Mouse (Mus musculus) limb, embryonic 14.5 days (tissue): ENCODE results near the gene Dlg4. TPM values are rescaled to one million over a fixed set of nuclear protein-coding genes. Genes with fewer than 3 reads are reported as not detected.

Experiments used
- ATAC-seq: fragments of 200-750 bp; cut with Nextera tagmentation; 2 replicates; pipeline ENCODE4 v1.8.0; 2017; ENCODE audit warnings: low read depth, moderate number of reproducible peaks, moderate TSS enrichment; ENCODE audit not compliant: low FRiP score
- DNase-seq: peaks from one replicate; pipeline ENCODE4 v3.0.0-alpha.2; 2015; ENCODE audit warnings: low spot score
- H3K27ac ChIP-seq: fragments of 300-500 bp; sonication (generic); replicated peaks from 2 replicates; pipeline ENCODE4 v1.5.1; 2014; ENCODE audit warnings: low read depth, mild to moderate bottlenecking, low read length, moderate library complexity, mixed read lengths
- H3K27me3 ChIP-seq: fragments of 300-500 bp; sonication (generic); 2 replicates; pipeline ENCODE4 v1.6.1; 2014; ENCODE audit warnings: low read length, mixed read lengths; ENCODE audit not compliant: control insufficient read depth, insufficient read depth
- H3K36me3 ChIP-seq: fragments of 300-500 bp; sonication (generic); 2 replicates; pipeline ENCODE4 v1.6.1; 2014; ENCODE audit warnings: mild to moderate bottlenecking, low read length, moderate library complexity, mixed read lengths; ENCODE audit not compliant: control insufficient read depth, insufficient read depth
- H3K4me1 ChIP-seq: fragments of 300-500 bp; sonication (generic); 2 replicates; pipeline ENCODE4 v1.6.1; 2014; ENCODE audit warnings: antibody characterized with exemption, low read length, mixed read lengths; ENCODE audit not compliant: control insufficient read depth, insufficient read depth
- H3K4me2 ChIP-seq: fragments of 300-500 bp; sonication (generic); replicated peaks from 2 replicates; pipeline ENCODE4 v1.6.1; 2014; ENCODE audit warnings: low read depth, mild to moderate bottlenecking, low read length, moderate library complexity; ENCODE audit not compliant: severe bottlenecking
- H3K4me3 ChIP-seq: fragments of 300-500 bp; sonication (generic); replicated peaks from 2 replicates; pipeline ENCODE4 v1.5.1; 2014; ENCODE audit warnings: low read length
- H3K9ac ChIP-seq: fragments of 300-500 bp; sonication (generic); 2 replicates; pipeline ENCODE4 v1.6.1; 2014; ENCODE audit warnings: mild to moderate bottlenecking, low read depth, low read length, moderate library complexity; ENCODE audit not compliant: severe bottlenecking
- H3K9me3 ChIP-seq: fragments of 300-500 bp; sonication (generic); 2 replicates; pipeline ENCODE4 v1.6.1; 2016; ENCODE audit warnings: low read length; ENCODE audit not compliant: control insufficient read depth
- POLR2A ChIP-seq: fragments of 200-500 bp; IDR thresholded peaks from 2 replicates; pipeline ENCODE4 v1.8.0; 2012; ENCODE audit warnings: inconsistent platforms, mild to moderate bottlenecking, moderate library complexity, borderline replicate concordance; ENCODE audit not compliant: insufficient read depth, insufficient read length; ENCODE audit errors: extremely low read depth
- WGBS: fragments of 180-500 bp; shearing (Covaris S2); extraction: QIAGEN DNeasy Blood & Tissue Kit; methylation state at CpG from one replicate; pipeline ENCODE4 v1.1.7; 2014; 5-methylcytosine and 5-hydroxymethylcytosine counted together
- polyA plus RNA-seq, 2 experiments: library from polyadenylated mRNA; depleted of rRNA in 1 of 2; stranded (reverse) in 1 of 2; unstranded in 1 of 2; fragments of >200 nt; fragmentation: Nextera tagmentation in 1 of 2; extraction: Ambion mirVana in 1 of 2; gene quantifications; 2 replicates each; pipeline versions ENCODE4 v1.2.1 to v1.2.3; 2012 to 2014

Dlg4 gene
- polyA plus RNA-seq, 2 experiments: 9.7 to 89.6 TPM

DNA sequence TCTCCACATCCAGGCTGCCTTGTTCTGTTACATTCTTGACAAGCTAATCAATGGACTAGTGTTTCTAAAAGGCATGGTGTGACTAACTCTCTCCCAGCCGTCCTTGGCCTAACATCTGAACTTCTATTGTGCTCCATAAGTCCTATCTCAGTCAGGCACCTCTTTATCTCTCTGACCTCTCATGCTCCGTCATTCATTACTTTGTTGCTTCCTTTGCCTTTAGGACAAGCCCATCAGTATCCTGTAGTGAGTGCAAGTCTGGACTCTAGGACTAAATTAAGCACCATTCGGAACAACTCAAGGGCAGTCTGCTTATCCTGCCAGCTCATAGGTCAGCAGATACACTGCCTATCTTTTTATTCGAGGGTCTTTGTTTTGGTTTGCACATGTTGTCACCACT lies 40.5 kb upstream of the Dlg4 start:
- WGBS: 93% methylated on average over 4 of the region's 4 CpGs
- peaks cover 6% of the 10 kb centered on the region for H3K4me1 ChIP-seq
- no peaks in the 10 kb centered on the region for H3K27me3 ChIP-seq
- DNase-seq (no peak), ATAC-seq (no peak)
- no peak for TF ChIP-seq POLR2A
- H3K36me3 ChIP-seq: peaks cover 61% of the 10 kb centered on the region
- no peak overlapping the region for H3K9ac ChIP-seq
- H3K4me2 ChIP-seq: no peak overlapping the region
- H3K9me3 ChIP-seq: no peaks in the 10 kb centered on the region
- H3K4me3 ChIP-seq: no peak overlapping the region
- H3K27ac ChIP-seq: no peak overlapping the region

DNA sequence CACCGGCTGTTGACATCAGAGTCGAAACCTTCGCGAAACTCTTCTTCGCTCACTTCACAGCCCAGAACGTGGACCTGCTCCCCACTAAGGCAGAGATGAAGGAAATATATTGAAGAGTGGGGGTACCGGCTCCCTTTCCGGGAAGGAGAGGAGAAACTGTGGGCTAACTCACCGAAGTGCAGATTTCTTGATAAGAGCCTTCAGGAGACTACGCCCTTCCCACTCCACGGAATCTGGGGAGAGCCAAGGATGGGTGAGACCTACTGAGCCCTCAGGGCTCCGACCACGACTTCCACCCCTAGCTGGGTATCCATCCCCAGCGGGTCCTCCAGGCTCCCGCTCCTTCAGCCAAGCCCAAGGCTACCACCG lies 36.9 kb upstream of the Dlg4 start:
- Histone ChIP-seq H3K4me2 (peak overlapping the region; percentile 88), H3K9ac (peak overlapping the region; percentile 96), H3K9me3 (no peaks in the 10 kb centered on the region), H3K27me3 (no peaks in the 10 kb centered on the region), H3K36me3 (peaks cover 37% of the 10 kb centered on the region), H3K4me1 (peaks cover 19% of the 10 kb centered on the region), H3K4me3 (peak overlapping the region; percentile 99), H3K27ac (peak overlapping the region; percentile 97)
- no peak for TF ChIP-seq POLR2A
- ATAC-seq (no peak), DNase-seq (no peak)
- WGBS: 3% methylated on average over 16 of the region's 16 CpGs

DNA sequence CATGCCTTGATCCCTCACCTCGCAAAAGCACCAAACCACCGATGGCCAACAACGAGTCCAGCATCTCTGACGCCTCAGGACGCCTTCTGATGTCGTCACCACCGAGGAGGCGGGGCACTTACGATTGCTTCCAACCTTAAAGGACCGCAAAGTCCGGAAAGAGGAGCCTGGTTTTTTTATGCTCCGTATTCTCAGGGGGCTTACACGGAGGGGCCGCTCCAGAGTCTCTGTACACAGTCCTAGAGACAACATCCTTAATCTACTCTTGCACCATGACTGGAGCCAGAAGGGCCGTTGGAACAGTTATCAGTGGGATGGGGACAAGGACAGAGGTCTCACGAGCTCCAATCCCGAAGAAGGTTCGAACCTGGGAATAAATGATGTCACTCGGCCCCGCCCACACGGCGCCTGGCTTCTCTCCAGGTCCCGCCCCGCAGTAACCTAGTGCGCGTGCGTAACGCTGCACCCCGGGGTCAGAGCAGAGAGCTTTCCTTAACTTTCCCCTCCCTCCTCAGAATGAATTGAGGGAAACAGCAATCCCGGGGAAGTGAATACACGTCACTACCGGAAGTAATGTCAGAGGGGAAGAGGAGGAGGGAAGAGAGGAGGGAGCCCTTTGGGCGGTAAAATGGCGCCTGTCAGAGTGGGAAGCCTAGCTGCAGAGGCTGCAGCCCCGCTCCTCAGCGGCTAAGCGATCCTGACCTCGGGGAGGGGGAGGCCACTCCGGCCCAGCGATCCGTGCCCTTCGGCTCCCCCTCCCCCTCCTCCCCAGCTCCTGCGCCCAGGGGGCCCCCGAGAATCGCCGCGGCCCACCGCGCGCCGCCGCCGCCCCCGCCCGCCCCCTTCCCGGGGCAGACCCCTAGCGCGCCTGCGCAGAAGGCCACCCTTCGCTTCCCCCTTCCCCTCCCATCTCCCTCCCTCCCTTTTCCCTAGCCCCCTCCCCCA lies 36.3 kb upstream of the Dlg4 start:
- DNase-seq: peak; percentile 97
- Histone ChIP-seq H3K27ac (peak overlapping the region; percentile 97), H3K9ac (peak overlapping the region; percentile 96), H3K4me2 (peak overlapping the region; percentile 88), H3K4me3 (peak overlapping the region; percentile 99), H3K27me3 (no peaks in the 10 kb centered on the region), H3K9me3 (no peaks in the 10 kb centered on the region), H3K4me1 (peaks cover 19% of the 10 kb centered on the region), H3K36me3 (peaks cover 38% of the 10 kb centered on the region)
- peak; percentile 90; the same call in 1 of the 2 replicates for TF ChIP-seq POLR2A
- ATAC-seq: peak; percentile 96
- WGBS: under 1% methylated on average over 37 of the region's 60 CpGs

DNA sequence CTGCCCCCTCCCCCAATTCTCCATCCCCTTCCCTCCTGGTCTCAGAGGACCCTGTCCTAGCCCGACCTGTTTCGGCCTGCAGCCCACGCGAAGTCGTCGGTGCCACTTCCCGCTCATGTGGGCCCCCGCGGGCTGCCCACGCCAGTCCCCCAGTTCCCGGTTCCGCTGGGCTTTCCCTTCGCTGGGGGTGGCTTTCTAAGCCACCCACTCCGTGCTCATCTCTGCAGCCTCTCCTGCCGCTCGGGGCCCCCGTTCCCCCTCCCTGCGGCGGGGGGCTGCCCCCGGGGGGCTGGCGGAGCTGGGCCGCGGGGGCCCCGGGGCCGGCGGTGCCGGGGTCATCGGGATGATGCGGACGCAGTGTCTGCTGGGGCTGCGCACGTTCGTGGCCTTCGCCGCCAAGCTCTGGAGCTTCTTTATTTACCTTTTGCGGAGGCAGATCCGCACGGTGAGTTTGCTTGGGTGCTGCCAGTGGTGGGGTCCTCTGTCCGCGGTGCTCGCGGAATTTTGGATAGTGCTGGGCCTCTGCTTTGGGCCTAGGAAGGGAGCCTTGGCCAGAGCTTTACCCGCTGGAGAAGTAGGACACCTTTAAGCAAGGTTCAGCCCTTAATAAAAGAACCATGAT lies 35.5 kb upstream of the Dlg4 start, which contains the start of gene Ctdnep1:
Ctdnep1 (plus strand) TSS at position 16 of the 622 bp plus-strand sequence.
- no peaks in the 10 kb centered on the region for H3K27me3 ChIP-seq
- ATAC-seq: no peak
- 0% methylated on average over 36 of the region's 43 CpGs for WGBS
- H3K9ac ChIP-seq: peak within 1 kb of the TSS; percentile 96
- peaks cover 34% of the 10 kb centered on the region for H3K36me3 ChIP-seq
- H3K4me3 ChIP-seq: peak within 1 kb of the TSS; percentile 99
- H3K4me2 ChIP-seq: peak within 1 kb of the TSS; percentile 88
- H3K4me1 ChIP-seq: peaks cover 19% of the 10 kb centered on the region
- TF ChIP-seq POLR2A: no peak
- peak within 1 kb of the TSS; percentile 97 for H3K27ac ChIP-seq
- no peaks in the 10 kb centered on the region for H3K9me3 ChIP-seq
- DNase-seq: no peak

DNA sequence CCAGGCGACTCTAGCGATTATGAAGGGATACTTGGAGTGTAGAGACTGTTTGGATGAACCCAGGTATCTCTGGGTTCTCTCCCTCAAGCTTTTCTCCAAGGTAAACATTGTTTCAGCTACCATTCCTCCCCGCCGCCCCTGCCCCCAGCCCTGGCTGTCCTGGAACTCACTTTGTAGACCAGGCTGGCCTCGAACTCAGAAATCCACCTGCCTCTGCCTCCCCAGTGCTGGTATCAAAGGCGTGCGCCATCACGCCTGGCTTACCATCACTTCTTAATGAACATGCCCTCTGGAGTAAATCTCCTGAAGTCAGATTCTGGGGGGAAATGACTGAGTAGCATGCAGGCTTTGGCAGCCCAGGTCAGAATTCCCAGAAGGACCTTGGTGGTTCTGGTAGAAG lies 34.5 kb upstream of the Dlg4 start, which contains the start of gene Elp5:
Elp5 (minus strand) TSS at position 293 of the 400 bp plus-strand sequence.
- Histone ChIP-seq H3K27me3 (no peaks in the 10 kb centered on the region), H3K4me3 (peak within 1 kb of the TSS; percentile 99), H3K9me3 (no peaks in the 10 kb centered on the region), H3K9ac (peak within 1 kb of the TSS; percentile 96), H3K4me1 (peaks cover 19% of the 10 kb centered on the region), H3K36me3 (peaks cover 40% of the 10 kb centered on the region), H3K27ac (peak within 1 kb of the TSS; percentile 97), H3K4me2 (peak within 1 kb of the TSS; percentile 88)
- TF ChIP-seq POLR2A: no peak
- ATAC-seq (no peak), DNase-seq (no peak)
- 66% methylated on average over 8 of the region's 8 CpGs for WGBS
